Mouse (Mus musculus) stomach, postnatal 0 days (tissue): Measurements from ENCODE around the gene Map6d1. TPM values are rescaled to one million over a fixed set of nuclear protein-coding genes. Genes with fewer than 3 reads are reported as not detected.

ENCODE experiments used
- ATAC-seq: fragments of 200-750 bp; cut with Nextera tagmentation; 2 replicates; pipeline ENCODE4 v1.8.0; 2017; ENCODE audit not compliant: low FRiP score, low TSS enrichment
- DNase-seq: peaks from one replicate; pipeline ENCODE4 v3.0.0-alpha.2; 2016; ENCODE audit warnings: low spot score
- H3K27ac ChIP-seq: fragments of 300-500 bp; sonication (generic); replicated peaks from 2 replicates; pipeline ENCODE4 v1.5.1; 2014; ENCODE audit warnings: mild to moderate bottlenecking, control low read depth
- H3K27me3 ChIP-seq: fragments of 300-500 bp; sonication (generic); 2 replicates; pipeline ENCODE4 v1.6.1; 2014; ENCODE audit warnings: low read length; ENCODE audit not compliant: control insufficient read depth, insufficient read depth
- H3K36me3 ChIP-seq: fragments of 300-500 bp; sonication (generic); 2 replicates; pipeline ENCODE4 v1.6.1; 2014; ENCODE audit warnings: low read length, mixed read lengths; ENCODE audit not compliant: control insufficient read depth, insufficient read depth
- H3K4me1 ChIP-seq: fragments of 300-500 bp; sonication (generic); replicated peaks from 2 replicates; pipeline ENCODE4 v1.6.1; 2014; ENCODE audit warnings: antibody characterized with exemption; ENCODE audit not compliant: control insufficient read depth, insufficient read depth
- H3K4me2 ChIP-seq: fragments of 300-500 bp; sonication (generic); replicated peaks from 2 replicates; pipeline ENCODE4 v1.6.1; 2014; ENCODE audit warnings: low read depth, mild to moderate bottlenecking, control low read depth, moderate library complexity
- H3K4me3 ChIP-seq: fragments of 300-500 bp; sonication (generic); 2 replicates; pipeline ENCODE4 v1.5.1; 2014; ENCODE audit warnings: low read depth, low read length, control low read depth
- H3K9ac ChIP-seq: fragments of 300-500 bp; sonication (generic); 2 replicates; pipeline ENCODE4 v1.6.1; 2014; ENCODE audit warnings: mild to moderate bottlenecking, low read length, control low read depth, mixed read lengths
- H3K9me3 ChIP-seq: fragments of 300-500 bp; sonication (generic); 2 replicates; pipeline ENCODE4 v1.6.1; 2016; ENCODE audit warnings: low read length; ENCODE audit not compliant: control insufficient read depth
- CTCF ChIP-seq: IDR thresholded peaks from 2 replicates; pipeline ENCODE4 v1.5.1; 2016; ENCODE audit warnings: antibody characterized with exemption, low read depth, mild to moderate bottlenecking, moderate library complexity
- EP300 ChIP-seq: optimal IDR thresholded peaks from 2 replicates; pipeline ENCODE3; 2016; ENCODE audit warnings: antibody characterized with exemption
- WGBS: fragments of 180-500 bp; shearing (Covaris S2); extraction: QIAGEN DNeasy Blood & Tissue Kit; methylation state at CpG from one replicate; pipeline ENCODE4 v1.1.7; 2014; 5-methylcytosine and 5-hydroxymethylcytosine counted together
- polyA plus RNA-seq: library from polyadenylated mRNA; unstranded; fragments of >200 nt; fragmentation: Nextera tagmentation; extraction: Ambion mirVana; gene quantifications from 2 replicates; pipeline ENCODE4 v1.2.1, GENCODE M21; 2015

Map6d1 gene
- polyA plus RNA-seq, 1 experiment from 2014 or later: 0.11 TPM

DNA sequence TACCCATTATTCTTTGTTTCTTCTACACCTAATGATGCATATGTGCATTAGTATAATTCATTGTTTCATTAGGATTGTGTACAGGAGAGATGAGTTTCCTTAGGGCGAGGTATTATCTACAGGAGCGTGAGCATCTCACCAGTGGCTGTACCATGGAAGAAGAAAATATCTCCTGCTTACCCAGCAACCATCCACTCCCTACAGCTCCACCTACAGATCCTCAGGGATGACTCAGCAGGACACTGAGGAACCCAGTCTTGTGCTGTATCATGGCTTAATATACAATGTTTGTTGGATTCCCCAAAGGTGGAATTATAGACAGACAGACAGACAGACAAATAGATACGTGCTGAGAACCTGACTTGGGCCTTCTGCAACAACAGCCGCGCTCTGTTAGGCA lies 44.2 kb downstream of the Map6d1 start:
- ATAC-seq: no peak
- Histone ChIP-seq H3K9me3 (no peaks in the 10 kb centered on the region), H3K27me3 (no peaks in the 10 kb centered on the region), H3K27ac (0 out of 2 replicates have a peak overlapping the region, but pooled peaks have one; percentile 18), H3K4me2 (no peak overlapping the region), H3K36me3 (peaks cover 11% of the 10 kb centered on the region; the same call in 1 of the 2 replicates), H3K4me3 (no peak overlapping the region), H3K9ac (no peak overlapping the region), H3K4me1 (no peaks in the 10 kb centered on the region)
- DNase-seq: no peak
- 95% methylated on average over 5 of the region's 5 CpGs for WGBS
- TF ChIP-seq CTCF: no peak
- no peak for TF ChIP-seq EP300

DNA sequence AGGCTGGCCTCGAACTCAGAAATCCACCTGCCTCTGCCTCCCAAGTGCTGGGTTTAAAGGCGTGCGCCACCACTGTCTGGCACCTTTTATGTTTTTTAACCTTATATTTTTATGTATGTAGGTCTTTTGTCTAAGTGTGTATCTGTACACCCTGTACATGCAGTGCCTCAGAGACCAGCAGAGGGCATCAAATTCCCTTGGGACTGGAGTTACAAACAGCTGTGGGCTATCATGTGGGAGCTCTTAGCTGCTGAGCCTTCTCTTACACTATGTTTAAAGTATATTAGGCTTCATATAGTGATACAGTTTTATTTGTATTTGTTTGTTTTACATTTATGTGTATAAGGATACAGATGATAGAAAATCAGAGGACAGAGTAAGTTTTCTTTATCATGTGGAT lies 45.6 kb downstream of the Map6d1 start:
- TF ChIP-seq EP300: no peak
- TF ChIP-seq CTCF: peak; percentile 70
- peaks cover 6% of the 10 kb centered on the region; the same call in 1 of the 2 replicates for H3K36me3 ChIP-seq
- no peak for DNase-seq

DNA sequence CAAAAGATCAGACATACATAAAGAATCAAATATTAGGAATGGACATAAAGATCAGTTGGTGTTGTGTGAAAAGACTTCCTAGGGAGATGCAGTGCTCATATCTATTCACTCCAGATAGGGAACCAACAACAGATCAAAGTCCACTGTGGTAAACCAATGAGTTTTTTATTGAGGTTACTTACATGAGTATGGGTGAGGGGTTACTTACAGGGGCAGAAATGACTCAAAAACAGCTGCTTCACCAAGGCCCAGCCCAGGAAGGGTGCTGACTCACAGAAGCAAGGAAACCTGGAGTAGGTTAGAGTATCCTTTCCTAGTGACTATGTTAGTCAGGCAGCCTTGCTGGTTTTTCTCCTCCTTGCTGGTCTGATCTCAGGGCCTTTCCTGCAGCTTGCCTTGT lies 49.1 kb downstream of the Map6d1 start:
- H3K36me3 ChIP-seq: peaks cover 8% of the 10 kb centered on the region; the same call in 1 of the 2 replicates

More for the DNA sequence above, 45.6 kb downstream of the Map6d1 start:
- no peaks in the 10 kb centered on the region for H3K9me3 ChIP-seq
- WGBS: 91% methylated on average over 3 of the region's 3 CpGs
- no peak for ATAC-seq
- no peaks in the 10 kb centered on the region for H3K27me3 ChIP-seq
- no peak overlapping the region for H3K9ac ChIP-seq
- H3K4me2 ChIP-seq: no peak overlapping the region
- H3K27ac ChIP-seq: no peak overlapping the region
- no peak overlapping the region for H3K4me3 ChIP-seq
- no peaks in the 10 kb centered on the region for H3K4me1 ChIP-seq

DNA sequence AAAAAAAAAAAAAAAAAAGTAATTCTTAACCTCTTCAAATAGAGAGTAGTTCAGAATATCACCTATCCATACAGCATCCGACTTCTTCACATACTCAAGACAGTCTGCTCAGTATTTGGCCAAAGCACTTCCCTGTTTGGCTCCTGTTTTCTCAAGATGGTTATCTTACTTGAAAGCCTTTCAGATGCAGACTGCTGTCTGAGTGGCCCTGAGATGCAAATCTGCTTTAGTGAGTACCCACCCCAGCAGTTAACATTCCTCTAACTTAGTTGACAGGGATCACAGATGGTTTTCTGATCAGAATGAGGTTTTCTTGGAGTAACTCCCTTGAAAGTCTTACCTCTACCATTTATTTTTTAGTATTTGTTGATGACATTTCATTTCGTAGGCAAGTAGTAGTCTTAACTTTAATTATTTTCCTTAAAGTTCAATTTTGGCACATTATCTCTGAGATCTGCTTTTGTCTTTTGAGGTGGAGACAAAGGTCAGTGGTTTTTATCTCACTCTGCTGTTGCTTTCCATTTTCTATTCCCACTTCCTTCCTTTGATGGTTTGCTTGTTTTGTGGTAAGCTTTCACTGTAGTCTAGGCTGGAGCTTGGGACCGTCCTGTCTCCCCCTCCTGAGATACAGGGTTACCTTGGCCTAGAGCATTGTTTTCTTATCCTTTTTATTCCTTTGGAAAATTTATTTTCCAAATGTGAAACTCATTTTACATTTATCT lies 49.8 kb downstream of the Map6d1 start:
- WGBS: 73% methylated on average over 3 of the region's 3 CpGs
- H3K27me3 ChIP-seq: no peaks in the 10 kb centered on the region
- H3K4me1 ChIP-seq: no peaks in the 10 kb centered on the region
- TF ChIP-seq EP300 (no peak), CTCF (no peak)
- no peak overlapping the region for H3K4me2 ChIP-seq
- H3K4me3 ChIP-seq: no peak overlapping the region
- H3K36me3 ChIP-seq: peaks cover 10% of the 10 kb centered on the region
- H3K9ac ChIP-seq: no peak overlapping the region
- H3K9me3 ChIP-seq: no peaks in the 10 kb centered on the region
- ATAC-seq (no peak), DNase-seq (no peak)
- H3K27ac ChIP-seq: no peak overlapping the region

More for the DNA sequence above, 49.1 kb downstream of the Map6d1 start:
- Histone ChIP-seq H3K27me3 (no peaks in the 10 kb centered on the region), H3K27ac (0 out of 2 replicates have a peak overlapping the region, but pooled peaks have one; percentile 30), H3K4me1 (no peaks in the 10 kb centered on the region), H3K4me2 (no peak overlapping the region), H3K9me3 (no peaks in the 10 kb centered on the region), H3K9ac (no peak overlapping the region), H3K4me3 (no peak overlapping the region)
- ATAC-seq (peak; percentile 89), DNase-seq (no peak)
- TF ChIP-seq EP300: no peak
- TF ChIP-seq CTCF: no peak

DNA sequence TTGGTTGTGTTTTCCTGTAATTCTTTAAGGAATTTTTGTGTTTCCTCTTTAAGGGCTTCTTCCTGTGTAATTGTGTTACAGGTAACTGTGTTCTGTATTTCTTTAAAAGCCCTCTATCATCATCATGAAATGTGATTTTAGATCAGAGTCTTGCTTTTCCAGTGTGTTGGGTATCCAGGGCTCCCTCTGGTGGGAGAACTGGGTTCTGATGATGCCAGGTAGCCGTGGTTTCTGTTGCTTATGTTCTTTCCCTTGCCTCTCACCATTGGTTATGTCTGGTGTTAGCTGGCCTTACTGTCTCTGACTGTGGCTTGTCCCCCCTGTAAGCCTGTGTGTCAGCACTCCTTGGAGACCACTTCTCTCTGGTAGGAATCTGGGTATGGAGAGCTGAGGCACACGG lies 55.8 kb downstream of the Map6d1 start:
- DNase-seq (peak; percentile 41), ATAC-seq (no peak)
- Histone ChIP-seq H3K27ac (no peak overlapping the region), H3K9ac (no peak overlapping the region), H3K4me1 (no peaks in the 10 kb centered on the region), H3K4me2 (no peak overlapping the region), H3K36me3 (peaks cover 9% of the 10 kb centered on the region), H3K4me3 (no peak overlapping the region), H3K9me3 (no peaks in the 10 kb centered on the region), H3K27me3 (no peaks in the 10 kb centered on the region)
- peak; percentile 77 for TF ChIP-seq CTCF
- no peak for TF ChIP-seq EP300
- WGBS: 58% methylated on average over 2 of the region's 2 CpGs

Other genes starting within 250 kb of the Map6d1 start
- 11.8 and 13.0 TPM in 2 replicates for gene Klhl24, start 143.8 kb downstream of the Map6d1 start, polyA plus RNA-seq
- gene Yeats2, start 100.3 kb downstream of the Map6d1 start, polyA plus RNA-seq: 6.4 and 6.8 TPM in 2 replicates
- 107 and 112 TPM in 2 replicates for gene Parl, start 61.0 kb upstream of the Map6d1 start, polyA plus RNA-seq
- not detected in 2 replicates for gene Cyp2ab1, start 84.0 kb upstream of the Map6d1 start, polyA plus RNA-seq
- gene Abcc5, start 185.0 kb upstream of the Map6d1 start, polyA plus RNA-seq: 15.9 and 19.3 TPM in 2 replicates